Mouse (Mus musculus): ENCODE measurements at regions not wholly inside any gene's neighbourhood (a gene's known extent, or its start where the extent isn't known, plus 50 kb on each side); places are given as distances from the start of the nearest gene placed in this dataset.

DNA sequence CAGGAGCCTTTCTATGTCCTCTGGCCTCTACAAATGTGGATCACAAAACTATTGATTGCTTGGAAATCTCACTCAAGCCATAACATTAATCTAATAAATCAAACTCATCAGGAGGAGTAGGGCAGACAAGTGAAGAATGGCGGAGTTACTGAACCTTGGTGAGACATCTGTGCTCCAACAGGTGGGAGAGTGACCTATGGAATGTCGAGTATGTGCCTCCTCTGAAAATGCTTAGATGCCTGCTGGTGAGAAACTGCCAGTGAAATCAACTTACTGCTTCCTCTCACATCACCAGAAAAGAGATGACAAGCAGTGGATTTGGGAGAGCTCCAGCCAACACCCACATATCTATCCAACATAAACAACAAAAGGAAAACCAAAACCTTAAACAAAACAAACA is 965.8 kb downstream of the Slc16a7 start:
- TF ChIP-seq CHD2 (IDR thresholded peaks at IDR 0.05; ENCODE audit: low read depth, low read length) (no peak), ZC3H11A (IDR thresholded peaks at IDR 0.05; ENCODE audit: borderline replicate concordance, low read depth, low read length) (no peak)

Measured in ES-E14 (cell line).